Mouse (Mus musculus): Measurements from ENCODE around the gene Pde2a. TPM values are rescaled to one million over a fixed set of nuclear protein-coding genes. Genes with fewer than 3 reads are reported as not detected.

Pde2a gene
- total RNA-seq (2021) = 100 to 1,000 TPM; 113 to 120 TPM
- long read RNA-seq, experiment 1, partial matches to known transcripts = 66 of 72 reads
- long read RNA-seq, experiment 1, other reads (novel, unspliced or antisense) = 6 of 72 reads
- long read RNA-seq, experiment 2, full-length matches to known transcripts = 2 of 128 reads
- long read RNA-seq, experiment 2, partial matches to known transcripts = 116 of 128 reads
- long read RNA-seq, experiment 2, other reads (novel, unspliced or antisense) = 10 of 128 reads

DNA sequence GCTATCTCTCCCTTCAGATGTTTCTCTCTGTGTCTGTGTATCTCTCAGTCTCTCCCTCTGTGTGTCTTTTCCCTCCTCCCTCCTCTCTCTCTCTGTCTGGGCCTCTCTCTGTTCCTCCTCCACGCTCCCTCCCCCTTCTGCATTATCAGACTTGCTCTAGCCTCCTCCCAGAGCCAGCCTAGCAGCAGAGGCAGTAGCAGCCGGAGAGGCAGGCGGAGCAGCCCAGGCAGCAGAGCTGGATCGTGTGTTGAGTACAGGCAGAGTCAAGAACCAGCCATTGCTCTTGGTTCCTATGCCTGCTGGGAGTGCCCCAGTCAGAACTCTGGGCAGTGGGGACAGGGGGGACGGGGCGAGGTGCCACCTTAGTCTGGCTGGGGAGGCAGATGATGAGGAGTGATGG, at the start of gene Pde2a:
Gene Pde2a (plus strand): TSS at position 163 of the 400 bp plus-strand sequence.
- DNase-seq = no peak

DNA sequence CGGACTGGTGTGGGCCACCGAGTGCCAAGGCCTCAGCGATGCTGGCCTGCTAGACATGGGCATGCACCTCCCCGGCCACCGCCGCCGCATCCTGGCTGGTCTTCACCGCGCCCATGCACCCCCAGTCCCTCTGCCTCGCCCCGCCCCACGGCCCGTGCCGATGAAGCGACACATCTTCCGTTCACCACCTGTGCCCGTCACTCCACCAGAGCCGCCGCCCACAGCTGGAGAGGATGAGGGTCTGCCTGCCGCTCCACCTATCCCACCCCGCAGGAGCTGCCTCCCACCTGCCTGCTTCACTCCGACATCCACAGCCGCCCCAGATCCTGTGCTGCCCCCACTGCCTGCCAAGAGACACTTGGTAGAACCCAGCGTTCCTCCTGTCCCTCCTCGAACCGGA, 48.4 kb upstream of the Pde2a start:
- no peak for DNase-seq

DNA sequence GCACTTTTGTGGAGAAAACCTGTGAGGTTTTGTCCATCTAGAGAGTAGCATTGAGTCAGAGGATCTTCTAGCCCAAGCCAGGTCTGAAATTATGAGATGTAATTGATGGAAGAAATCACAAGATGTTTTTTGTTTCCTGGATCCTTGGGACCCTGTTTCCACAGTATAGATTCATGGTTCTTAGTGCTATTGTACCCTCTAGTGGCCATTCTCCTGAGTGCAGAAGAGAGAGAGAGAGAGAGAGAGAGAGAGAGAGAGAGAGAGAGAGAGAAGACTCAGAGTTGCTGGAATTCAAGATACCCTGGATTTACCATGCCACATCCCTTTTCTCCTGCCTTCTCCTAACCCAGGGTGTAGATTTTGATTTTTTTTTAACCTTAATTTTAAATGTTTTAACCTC, 47.3 kb upstream of the Pde2a start:
- peak; percentile 47 for DNase-seq

DNA sequence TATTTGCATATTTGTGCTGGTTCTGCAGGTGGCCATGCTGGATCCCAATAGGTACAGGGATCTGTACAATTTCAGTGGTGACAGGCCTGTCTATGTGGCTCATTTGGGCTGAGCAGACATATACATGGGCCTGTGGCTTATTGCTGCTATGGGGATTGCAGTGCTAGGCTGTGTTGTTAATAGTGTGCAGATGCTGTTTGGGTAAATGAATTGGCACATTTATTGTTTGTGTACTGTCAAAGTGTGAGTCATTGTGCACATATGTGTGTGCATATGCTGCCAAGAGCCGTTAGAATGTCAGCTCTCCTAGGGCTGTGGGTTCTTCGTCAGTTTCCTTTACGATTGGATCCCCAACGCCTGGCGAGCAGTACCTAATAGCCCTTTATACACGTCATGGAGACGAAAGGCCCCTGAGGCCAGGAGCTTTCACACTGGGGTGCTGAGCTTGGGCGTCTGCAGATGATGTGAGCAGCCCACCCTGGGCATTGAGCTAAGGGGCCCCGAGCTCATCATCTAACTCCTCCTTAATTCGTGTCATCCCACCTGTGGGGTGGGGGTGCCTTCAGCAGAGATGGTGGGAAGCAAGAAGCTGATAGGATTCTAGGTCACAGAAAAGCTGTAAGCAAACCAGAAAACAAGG, 44.7 kb upstream of the Pde2a start:
- no peak for DNase-seq

DNA sequence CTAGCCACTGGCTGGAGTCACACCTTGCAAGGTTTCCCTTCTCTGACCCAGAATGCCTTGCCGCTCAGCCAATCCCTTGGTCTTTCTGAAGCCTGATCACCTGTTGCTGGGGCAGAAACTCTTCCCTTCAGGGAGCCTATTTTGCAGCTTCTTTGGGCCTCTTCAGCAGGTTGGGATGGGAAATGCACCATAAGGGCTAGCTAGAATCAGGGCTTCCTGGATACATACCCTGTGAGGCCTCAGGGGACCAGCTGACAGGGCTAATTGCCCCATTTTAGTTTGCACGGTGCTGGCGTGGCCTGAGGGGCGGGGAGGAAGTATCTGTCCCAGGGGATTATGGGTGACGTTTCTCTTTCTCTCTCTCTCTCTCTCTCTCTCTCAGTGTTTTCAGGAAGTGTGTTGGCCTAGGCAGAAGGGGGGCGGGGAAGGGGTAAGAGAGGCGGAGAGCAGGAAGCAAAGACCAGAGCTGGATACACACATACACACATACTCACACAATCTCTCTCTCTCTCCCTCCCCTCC, 43.7 kb upstream of the Pde2a start:
- DNase-seq = peak; percentile 76

DNA sequence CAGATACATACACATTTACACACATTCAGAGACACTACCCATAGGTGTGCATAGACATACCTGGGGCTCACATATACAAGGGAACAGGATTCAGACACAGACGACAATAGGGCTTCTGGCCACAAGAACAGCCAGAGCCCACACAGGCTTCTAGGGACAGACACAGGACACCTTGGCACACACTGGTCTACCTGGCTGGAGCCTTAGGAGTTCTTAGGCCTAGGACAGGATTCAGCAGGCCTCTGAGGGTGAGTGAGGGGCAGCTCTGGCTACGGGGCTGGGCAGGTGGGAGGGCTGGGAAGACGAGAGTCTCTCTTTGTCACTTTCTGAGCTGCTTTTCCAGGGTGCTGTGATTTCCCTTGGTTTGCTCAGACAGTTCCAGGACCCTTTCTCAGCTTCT, 43.2 kb upstream of the Pde2a start:
- DNase-seq = no peak

DNA sequence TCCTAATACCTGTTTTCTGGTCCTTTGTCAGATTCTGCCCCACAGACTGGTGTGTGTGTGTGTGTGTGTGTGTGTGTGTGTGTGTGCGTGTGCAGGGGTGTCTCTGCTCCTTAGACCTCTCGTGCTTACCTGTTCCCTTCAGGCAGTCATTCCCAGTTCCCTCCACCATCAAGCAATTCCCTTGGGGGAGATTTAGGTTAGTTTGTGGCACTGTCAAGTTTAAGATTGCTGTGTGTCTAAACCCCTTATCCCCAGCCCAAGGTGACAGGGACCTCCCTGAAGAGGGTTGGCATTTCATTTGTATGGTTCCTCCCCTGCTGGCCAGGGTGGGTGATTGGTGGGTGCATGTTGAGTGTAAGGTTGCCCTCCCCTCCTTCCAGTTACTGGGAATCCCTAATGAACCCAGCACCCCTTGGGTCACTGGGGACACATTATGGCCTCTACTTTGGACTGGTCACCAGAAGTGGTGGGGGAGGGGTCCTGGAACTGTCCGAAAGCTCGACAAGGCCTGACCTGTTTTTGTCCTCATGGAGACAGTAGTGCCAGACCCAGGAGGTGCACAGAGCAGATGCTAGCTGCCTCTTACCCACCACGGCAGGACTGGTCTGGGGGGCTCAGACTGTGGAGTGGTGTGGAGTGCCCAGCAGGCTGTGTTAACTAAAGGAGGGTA, 42.6 kb upstream of the Pde2a start:
- DNase-seq = peak; percentile 59

DNA sequence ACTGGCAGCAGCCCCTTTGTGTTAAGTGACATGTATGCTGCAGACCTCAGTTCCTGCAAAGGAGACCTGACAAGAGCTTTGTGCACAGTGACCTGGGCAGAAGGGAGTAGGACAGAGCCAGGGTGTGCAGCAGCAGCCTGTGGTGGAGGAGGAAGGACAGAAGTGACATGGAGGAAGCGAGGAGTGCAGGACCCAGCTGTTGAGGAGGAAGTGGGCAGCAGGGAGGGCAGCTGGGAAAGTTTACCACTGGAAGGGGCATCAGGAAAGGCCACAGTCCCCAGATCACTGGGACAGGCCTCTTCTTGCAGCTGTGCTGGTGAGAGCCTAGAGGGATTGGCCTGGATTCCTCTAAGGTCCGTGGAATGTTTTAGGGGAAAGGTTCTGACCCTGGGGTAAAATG, 41.8 kb upstream of the Pde2a start:
- DNase-seq = no peak

DNA sequence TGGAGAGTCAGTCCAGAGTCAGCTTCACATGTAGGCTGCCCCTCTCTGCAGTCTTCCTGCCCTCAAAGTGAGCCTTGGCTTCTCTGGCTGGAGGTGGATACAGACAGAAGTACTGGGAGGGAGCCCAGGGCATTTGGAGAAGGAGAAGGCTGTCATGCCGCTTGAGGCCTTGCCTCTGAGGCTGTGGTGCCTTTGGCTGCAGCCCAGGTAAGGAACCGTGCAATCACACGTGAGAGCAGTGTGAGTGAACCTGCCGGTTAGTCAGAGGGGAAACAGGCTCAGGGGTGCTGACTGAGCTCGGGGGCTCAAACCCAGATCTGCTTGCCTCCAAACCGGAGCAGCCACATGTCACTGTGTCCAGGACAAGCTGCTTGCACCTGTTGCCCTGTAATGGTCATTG, 40.0 kb upstream of the Pde2a start:
- DNase-seq = peak; percentile 51

DNA sequence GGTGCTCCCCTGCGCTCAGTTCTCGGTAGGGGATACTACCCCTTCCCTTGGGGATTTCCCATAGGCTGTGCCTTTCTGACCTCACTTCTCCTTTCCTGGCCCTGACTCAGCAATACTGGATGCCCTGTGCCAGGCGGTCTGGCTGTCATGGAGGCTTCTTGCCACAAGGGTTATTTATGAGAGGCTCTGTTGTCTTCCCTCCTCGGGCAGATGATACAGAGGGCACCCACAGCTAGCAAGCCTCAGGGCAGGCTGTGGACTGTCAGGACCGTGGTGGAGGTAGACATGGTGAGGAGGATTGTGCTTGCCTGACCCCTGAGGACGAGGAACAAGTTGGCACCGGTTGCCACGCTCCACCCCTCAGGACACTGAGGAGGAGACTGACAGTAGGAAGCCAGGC, 39.1 kb upstream of the Pde2a start:
- DNase-seq = peak; percentile 50

DNA sequence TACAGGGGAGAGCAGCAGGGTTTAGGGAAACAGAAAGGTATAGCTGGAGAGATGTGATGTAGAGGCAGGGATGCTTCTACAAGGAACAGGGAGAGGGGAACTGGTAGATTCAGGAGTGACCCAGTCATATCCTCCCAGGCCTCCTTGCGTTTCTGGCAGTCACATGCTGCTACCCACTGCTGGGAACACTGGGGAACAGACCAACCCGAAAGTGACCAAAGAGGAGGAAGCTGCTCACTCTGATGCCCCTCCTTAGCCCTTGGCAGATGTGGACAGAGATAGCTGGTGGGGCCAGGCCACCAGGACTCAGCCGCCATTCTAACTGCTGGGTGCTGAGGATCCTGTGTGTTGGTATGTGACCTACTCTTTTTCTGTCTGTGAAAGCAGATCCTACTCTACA, 37.7 kb upstream of the Pde2a start:
- no peak for DNase-seq

DNA sequence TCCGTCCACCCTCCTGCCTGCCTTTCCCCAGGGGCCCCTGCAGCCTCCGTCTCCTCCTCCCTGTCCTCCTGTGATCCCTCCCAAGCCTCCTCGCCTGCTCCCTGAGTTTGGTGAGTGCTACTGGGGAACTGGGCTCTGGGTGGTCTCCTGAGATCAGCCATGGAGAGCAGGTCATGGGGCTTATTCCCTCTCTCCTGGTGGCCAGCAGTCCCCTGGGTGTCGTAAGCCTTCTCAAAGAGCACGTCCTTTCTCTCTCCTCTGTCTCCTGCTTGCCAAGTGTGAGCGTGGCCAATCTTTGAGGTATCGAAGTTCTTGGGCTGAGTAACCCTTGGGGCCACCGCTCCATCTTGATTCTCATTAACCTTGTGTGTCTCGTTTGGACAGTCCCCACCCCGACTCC, 36.6 kb upstream of the Pde2a start:
- peak; percentile 45 for DNase-seq

DNA sequence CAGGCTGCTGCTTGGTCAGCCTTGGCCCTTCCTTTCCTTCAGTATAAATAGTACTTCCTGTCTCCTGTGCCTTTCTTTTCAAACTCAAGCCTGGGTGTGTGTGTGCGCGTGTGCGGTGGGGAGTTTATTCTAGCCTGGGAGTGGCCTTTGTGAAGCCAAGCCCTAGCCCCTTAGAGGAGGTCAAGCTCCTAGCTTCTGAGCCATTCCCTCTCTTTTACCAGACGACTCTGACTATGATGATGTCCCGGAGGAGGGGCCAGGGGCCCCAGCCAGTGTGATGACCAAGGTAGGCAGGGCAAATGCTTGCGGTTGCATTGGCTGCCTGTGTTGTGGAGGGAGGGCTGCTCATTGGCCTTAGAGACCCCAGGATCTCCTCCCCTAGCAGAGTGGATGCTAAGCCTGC, 36.2 kb upstream of the Pde2a start:
- no peak for DNase-seq

DNA sequence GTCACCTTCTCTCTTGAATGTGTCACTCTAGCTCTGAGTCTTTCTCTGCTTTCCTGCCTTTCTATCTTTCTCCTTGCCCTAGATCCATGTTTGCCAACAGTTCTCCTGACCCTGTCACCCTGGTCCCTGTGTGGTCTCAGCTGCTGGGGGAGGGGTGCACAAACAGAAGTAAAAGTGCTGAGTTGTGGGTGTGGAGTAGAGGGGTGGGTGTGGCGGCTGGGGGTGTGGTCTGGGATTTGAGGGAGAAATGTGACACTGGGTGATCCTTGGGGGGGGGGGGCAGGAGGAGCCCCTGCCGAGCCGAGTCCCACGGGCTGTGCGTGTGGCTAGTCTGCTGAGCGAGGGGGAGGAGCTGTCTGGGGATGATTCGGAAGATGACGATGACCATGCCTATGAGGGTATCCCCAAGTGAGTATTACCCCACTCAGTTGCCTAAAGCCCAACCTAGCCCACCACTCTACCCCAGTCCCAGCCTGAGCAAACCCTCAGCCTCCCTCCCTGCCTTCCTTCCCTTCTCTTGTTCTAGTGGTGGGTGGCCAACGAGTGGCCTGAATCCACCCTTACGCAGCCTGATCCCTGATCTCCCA, 35.5 kb upstream of the Pde2a start:
- DNase-seq = no peak

DNA sequence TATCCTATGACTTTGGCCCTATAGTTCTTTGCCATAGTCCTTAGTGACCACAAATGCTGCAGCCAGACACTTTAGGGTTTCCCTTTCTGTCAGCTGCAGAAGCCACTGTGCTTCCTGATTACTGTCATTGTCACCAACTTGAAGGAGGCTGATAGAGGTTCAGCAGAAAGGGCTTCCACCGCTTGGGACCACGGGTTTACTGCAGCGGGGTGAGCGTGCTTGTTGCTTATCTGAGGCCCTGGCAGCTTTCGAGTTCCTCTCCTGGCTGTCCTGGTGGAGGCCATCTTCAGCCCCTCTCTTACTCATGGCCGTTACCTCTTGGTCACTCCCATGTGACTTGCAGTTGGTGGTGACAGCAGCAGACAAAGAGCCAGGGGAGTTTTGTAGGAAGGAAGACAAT, 32.2 kb upstream of the Pde2a start:
- no peak for DNase-seq

DNA sequence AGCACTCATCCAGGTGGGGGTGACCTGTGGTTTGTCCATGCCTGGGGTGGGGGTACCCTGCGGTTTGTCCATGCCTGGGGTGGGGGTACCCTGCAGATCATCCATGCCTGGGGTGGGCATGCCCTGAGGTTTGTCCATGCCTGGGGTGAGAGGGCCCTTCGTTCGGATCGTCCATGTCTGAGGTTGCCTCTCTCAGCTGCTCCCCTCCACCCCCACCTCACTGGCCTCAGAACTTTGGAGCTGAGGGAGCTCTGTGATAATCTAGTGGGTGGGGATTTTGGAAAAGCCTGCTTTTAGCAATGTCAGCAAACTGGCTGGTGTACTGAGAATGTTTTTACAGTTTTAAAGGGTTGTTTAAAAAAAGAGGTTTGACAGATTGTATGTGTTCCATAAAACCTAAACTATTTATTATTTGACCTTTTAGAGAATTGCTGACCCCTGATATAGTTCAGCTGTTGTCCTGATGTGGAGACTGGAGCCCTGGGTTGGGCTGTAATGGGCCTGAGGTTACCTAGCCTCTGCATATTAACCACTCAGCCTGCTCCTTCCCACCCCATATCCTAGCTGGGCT, 29.5 kb upstream of the Pde2a start:
- DNase-seq = no peak

DNA sequence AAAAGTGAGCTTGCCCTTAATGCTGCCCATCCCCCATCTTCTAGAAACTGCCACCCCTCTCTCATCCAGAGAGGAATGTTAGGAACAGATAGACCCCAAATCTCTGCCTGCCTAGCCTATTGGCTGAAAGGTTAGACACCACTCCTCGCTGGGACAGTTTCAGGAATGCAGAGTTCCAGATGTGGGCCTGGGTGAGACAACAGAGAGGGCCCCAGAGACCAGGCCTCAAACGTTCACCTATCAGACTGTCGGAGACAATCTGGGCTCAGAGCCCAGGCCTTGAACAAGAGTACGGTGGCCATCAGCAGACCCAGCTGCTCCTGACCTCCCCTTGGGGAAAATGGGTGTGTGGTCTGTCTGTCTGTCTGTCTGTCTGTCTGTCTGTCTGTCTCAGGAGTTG, 28.5 kb upstream of the Pde2a start:
- no peak for DNase-seq

DNA sequence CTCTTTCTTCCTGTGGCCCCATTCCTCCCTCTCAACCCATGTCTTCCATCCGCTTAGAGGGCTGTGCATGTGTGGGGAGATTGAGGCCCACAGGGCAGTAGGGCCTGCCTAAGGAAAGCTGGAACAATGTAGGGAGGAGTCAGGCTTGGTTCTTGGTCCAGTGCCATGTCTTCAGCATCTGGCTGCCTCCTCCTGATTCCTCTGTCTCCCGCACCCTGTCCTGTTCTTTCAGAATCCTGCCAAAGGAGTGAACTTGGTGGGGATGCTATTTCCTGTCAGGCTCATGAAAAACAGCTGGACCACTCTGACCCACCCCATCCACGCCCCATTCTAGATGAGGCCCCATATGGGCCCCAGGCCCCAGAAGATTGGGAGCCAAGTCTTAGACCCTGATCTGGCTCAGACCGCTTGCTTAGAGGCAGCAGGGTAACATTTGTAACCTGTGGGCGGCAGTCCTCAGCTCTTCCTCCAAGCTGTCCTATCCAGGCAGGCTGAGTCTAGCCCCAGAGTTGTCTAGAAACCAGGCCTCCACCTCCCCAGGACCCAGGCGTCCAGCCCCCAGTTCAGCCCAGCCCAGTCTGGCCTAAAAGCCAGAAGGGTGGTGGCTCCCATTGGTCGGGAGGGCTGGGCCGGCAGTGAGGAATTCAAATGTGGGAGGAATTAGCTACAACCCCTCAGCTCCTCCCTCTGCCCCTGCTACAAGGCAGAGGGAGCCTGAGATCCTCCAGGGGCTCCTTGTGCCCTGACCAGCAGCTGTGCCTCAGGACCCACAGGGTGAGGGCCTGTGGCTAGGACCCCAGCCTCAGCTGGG, 27.6 kb upstream of the Pde2a start:
- DNase-seq = peak; percentile 47

DNA sequence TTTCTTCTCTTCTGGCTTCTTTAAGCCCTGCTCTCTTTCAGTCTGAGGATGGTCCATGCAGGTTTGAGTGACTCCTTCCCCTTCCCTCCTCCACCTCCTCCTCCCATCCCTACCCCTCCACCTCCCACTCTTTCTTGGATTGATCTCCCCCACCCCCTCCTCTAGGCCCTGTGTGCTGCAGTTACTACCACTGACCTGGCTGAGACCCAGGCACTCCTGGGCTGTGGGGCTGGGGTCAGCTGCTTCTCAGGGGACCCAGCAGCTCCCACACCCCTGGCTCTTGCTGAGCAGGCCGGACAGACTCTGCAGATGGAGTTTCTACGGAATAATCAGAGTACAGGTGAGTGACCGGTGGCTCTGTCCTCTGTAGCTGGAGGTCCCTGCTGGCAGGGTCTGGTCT, 26.9 kb upstream of the Pde2a start:
- DNase-seq = no peak

DNA sequence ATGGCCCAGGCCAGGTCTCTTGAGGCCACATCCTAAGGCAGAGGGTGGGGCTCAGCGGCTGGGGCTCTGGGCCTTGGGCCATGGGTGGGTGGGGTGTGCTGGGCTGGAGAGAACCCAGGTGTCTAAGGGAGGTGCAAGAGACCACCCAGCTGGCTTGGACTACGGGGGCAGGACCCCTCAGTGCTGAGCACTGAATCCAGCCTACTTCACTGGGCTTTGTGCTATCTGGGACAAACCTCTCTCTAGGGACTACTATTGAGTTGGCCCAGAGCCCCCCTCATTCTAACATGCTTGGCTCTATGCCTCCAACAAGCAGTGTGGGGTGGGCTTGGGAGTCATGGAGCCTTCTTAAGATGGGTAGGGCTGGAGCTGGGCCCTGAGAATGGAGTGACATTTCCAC, 26.0 kb upstream of the Pde2a start:
- no peak for DNase-seq

DNA sequence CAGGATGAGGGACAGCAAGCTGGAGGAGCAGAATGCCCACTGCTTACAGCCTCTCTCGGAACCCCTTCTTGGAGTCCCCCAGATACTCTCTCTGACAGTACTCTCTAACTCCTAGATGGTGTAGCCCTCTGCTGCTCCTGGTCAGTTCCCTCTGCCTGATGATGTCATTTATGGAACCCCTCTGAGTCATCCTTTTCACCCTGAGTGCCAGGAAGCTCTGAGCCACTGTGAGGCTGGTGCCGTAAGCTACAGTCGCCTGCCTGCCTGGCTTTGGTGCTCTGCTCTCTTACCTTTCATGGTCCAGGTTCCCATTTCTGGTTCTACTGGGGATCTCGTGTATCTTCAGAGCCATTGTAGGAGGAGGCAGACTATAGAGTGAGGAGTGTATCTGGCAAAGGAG, 24.3 kb upstream of the Pde2a start:
- DNase-seq = no peak

DNA sequence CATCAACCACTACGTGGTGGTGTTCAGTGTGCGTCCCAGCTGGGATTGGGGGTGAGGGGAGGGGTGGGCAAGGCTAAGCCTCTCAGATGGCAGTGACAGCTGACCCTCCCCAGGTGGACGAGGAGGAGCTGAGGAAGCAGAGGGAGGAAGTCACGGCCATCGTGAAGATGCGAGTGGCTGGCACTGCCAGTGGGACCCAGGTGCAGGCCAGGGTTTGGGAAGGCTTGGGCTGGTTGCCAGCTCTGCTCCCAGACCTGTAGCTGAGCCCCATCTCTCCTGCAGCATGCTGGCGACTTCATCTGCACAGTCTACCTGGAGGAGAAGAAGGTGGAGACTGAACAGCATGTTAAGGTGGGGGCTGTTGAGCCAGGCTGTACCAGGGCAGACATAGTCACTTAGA, 20.0 kb upstream of the Pde2a start:
- DNase-seq = no peak
